Mouse (Mus musculus) retina, embryonic 14.5 days (tissue): ENCODE data around the gene Coq8b.

Experiments
- DNase-seq: peaks from one replicate; pipeline ENCODE4 v3.0.0-alpha.2; 2015; ENCODE audit warnings: low spot score

Gene Coq8b

DNA sequence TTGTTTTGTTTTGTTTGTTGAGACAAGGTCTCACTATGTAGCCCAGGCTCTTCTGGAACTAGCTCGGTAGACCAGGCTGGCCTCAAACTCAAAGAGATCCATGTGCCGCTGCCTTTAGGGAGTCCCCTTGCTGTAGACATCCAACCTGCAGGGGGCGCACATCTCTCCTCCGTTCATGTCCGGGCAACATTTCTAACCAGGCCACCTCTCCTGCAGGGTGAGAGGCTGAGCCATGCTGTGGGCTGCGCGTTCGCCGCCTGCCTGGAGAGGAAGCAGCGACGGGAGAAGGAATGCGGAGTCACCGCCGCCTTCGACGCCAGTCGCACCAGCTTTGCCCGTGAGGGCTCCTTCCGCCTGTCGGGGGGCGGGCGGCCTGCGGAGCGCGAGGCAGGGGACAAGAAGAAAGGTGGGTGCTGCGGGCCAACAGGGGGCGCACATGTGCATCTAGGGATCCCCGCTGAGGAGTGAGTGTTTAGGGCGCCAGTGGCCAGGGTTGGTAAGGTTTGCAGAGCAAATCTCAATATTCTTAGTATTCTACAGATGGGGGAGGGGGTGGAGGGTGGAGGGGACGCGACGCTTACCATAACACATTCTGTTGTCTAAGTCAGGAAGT is 41.0 kb downstream of the Coq8b start:
- peak; percentile 51 for DNase-seq

DNA sequence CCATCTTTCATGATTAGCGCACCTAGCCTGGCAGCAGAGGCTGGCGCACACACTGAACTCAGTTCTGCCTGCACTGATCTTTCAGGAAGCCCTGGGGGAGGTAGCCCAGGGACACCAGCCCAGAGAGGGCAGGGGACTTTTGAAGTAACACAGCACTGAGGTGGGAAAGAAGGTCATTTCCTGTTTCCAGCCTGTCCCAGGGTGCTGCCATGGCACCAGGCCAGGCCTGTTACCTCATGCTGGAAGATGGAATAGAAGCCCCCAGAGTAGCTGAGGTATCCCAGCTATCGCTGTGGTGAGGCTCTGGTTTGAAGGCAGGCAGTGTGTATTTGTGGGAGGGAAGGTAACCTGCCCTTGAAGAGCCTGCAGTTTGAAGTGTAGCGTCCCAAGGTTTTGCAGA is 42.1 kb downstream of the Coq8b start:
- DNase-seq, result no peak

DNA sequence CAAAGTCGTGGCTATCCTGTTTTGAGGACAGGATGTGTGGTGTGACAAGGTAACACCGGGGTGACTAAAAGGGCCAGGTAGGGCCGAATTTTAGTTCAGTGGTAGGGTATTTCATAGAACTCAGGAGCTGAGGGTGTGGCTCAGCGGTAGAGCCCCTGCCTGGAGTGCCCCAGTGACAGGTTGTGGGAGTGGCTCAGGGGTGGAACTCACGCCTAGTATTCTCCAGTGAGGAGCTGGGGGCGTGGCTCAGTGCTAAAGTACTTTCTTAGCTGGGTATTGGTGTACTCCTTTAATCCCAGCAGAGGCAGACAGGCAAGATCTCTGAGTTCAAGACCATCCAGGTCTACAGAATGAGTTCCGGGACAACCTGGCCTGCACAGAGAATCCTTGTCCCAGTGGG is 43.2 kb downstream of the Coq8b start:
- DNase-seq, result no peak

- no peak for DNase-seq
Measured at GRCm38 (mm10) chr7:27277191-27277590, 44.4 kb downstream of the Coq8b start.

- DNase-seq, result no peak
Measured at GRCm38 (mm10) chr7:27281717-27282116, 48.9 kb downstream of the Coq8b start.

- DNase-seq, result no peak
Measured at GRCm38 (mm10) chr7:27282225-27282624, 49.4 kb downstream of the Coq8b start.

DNA sequence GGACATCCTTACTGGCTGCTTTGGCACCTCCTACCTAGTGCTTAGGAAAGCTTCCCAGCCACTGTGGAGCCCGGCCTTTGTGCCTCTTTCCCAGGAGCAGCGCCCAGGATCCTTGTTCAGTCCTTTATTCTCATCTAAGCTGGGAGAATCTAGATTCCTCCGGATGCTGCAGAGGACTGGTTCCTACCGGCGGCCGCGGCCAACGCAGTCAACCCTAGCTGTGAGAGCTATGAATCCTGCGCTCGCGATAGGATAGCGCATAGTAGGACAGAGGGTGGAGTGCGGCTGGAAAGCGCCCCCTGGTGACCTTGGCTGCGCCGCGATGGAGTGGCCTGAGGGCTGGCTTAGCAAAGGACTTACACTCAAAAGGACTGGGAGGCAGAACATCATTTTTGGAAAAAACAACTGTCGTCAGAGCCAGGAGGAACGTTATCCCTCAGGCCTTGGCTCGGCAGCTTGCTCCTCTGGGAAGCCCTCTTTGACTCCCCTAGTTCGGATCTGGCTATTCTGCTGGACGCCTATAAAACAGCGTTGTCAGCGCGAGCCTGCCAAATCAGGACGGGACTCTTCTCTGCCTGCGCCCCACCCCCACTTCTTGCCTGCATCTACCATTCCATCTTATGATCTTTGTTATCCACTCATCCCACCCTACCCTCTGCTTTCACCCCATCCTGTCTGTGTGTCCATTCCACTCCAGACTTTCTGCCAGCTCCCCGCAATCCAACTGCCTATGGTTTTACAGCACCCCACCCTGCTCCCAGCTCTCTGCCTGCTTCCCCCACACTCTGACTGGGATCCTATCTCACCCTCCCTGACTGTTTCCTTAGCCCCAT is 52.3 kb downstream of the Coq8b start:
- DNase-seq, result peak; percentile 61

GRCm38 (mm10) chr7:27285698-27286066 is 52.9 kb downstream of the Coq8b start:
- DNase-seq, result peak; percentile 80

- no peak for DNase-seq
Measured at GRCm38 (mm10) chr7:27288732-27289131, 55.9 kb downstream of the Coq8b start.

DNA sequence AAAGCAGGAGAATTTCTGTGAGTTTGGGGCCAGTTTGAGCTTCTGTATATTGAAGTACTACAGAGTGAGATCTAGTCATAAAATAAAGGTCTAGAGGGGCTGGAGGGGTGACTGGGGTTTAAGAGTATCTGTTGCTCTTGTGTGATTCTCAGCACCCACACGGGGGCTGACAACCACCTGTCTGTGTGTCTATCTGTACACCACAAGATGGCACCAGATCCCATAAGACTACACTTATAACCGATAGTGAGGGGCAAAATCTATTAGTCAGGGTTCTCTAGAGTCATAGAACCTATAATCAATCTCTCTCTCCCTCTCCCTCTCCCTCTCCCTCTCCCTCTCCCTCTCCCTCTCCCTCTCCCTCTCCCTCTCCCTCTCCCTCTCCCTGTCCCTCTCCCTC is 57.7 kb downstream of the Coq8b start:
- DNase-seq, result no peak

- DNase-seq, result no peak
Measured at GRCm38 (mm10) chr7:27291795-27292466, 59.1 kb downstream of the Coq8b start.

GRCm38 (mm10) chr7:27295956-27296355 is 63.1 kb downstream of the Coq8b start:
- no peak for DNase-seq

DNA sequence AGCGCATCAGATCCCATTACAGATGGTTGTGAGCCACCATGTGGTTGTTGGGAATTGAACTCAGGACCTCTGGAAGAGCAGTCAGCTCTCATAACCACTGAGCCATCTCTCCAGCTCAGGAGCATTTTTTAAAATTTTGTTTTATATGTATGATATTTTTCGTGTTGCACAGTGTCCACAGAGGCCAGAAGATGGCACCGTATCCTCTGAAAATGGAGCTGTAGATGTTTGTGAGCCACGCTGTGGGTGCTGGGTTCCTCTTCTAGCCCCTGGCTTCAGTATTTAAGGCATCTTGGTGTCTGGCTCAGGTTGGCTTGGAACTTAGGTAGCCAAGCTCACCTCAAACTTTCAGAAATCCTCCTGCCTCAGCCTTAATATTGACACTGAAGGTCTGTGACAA is 63.7 kb downstream of the Coq8b start:
- DNase-seq, result no peak

DNA sequence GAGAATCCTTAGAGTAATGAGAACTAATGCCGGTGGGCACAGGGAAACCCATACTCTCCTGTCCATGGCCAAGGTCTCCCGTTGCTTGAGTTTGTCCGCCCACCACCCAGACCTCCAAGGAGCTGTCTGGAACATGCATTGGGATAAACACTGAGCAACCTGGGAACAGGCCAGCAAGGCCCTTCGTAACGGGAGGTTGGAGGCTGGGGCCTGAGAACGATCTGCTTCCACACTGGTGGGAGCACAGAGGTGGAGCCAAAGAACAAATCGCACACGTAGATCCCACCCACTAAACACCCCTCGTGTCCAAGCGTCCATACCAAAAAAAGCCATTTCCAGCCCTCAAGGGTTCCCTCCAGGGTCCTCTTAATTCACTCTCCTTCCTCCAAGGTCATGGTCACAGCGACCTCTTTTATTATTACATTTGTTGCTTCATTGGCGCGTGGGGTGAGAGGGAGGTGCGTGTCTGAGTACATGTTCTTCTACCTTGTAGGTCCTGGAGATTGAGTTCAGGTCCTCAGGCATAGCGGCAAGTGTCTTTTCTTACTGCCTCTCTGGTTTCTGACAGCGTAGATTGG is 65.3 kb downstream of the Coq8b start:
- no peak for DNase-seq

GRCm38 (mm10) chr7:27298816-27299215 is 66.0 kb downstream of the Coq8b start:
- no peak for DNase-seq

DNA sequence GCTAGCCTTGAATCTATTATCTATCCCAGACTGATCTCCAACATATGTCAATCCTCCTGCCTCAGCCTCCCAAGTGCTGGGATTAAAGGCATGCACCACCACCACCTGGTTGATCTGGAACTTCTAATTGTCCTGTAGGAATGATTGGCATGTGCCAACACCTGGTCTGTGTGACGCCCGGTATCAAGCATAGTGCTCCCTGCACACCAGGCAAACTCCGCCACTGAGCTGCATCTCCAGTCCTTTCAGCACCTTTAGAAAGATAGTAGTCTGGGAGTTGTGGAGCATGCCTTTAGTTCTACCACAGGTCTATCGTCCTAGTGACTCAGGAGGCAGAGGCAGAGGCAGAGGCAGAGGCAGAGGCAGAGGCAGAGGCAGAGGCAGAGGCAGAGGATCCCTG is 67.5 kb downstream of the Coq8b start:
- DNase-seq, result no peak

- no peak for DNase-seq
Measured at GRCm38 (mm10) chr7:27300801-27301200, 68.0 kb downstream of the Coq8b start.

DNA sequence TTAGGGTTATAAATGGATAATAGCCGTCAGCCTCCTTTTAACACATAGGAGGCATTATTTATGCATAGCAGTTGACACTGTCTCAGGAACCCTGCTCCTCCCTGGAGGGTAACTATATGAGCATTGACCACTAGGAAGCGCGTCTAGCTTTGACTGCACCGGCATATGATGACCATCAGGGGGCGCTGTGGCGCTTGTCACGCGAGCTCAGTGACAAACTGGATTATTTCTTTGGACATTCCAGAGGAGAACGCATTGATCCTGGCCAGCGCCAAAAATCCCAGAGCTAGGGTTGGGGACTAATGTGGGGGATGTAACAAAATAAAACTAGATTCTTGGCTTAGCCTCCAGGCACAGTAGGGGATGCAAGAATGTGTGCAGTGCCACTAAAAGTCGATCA is 69.3 kb downstream of the Coq8b start:
- DNase-seq, result peak; percentile 84

GRCm38 (mm10) chr7:27305091-27305730 is 72.4 kb downstream of the Coq8b start:
- DNase-seq, result no peak

DNA sequence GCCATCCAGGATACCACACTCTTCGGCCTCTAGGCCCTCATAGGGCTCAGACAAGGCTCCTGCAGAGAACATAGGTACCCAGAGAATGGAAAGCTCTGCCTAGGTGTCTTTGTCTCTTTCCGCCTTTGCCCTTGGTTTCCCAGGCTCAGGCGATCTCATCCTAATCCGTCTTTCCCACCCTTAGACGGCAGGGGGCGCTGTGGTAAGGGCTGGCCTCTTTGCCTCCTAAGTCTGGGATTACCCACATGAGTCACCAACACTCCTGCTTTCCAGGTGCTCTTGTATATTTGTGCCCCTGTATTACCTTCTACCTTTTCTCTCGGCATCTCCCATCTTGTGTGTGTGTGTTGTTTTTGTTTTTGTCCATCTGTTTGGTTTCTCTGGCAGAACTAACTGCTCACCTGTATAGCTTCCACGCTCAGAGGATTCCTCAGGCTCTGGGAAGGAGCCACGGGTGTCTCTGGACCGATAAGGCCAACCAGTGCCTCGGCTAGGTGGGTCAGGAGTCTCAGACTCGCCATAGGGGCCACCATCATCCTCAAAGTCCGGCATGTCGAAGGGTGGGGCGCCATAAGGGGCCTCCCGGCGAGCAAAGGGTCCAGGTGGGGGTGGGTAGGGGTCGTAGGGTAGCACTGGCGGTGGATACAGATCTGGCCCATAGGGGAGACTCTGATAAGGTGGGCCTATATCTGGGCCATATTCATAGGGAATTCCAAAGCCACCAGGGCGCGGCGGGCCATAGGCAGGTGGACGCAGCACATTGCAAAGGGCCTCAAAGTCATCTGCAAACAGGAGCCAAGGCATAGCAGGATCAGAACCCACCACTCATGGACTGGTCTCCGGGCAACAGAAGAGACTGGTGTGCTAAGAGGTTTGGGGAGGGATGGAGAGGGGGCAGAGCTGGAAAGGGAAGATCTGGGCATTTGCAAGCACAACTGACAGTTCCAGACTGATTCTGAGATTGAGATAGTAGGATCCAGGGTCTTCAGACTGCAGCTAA is 73.6 kb downstream of the Coq8b start:
- peak; percentile 50 for DNase-seq

- no peak for DNase-seq
Measured at GRCm38 (mm10) chr7:27307551-27307950, 74.7 kb downstream of the Coq8b start.
